Mouse (Mus musculus): ENCODE measurements around the gene Lrrc28.
"Not testable (repeated sequence)": the region's sequence is repeated elsewhere in the genome, so short reads cannot be mapped to it uniquely, and the experiment has no call there.

DNA sequence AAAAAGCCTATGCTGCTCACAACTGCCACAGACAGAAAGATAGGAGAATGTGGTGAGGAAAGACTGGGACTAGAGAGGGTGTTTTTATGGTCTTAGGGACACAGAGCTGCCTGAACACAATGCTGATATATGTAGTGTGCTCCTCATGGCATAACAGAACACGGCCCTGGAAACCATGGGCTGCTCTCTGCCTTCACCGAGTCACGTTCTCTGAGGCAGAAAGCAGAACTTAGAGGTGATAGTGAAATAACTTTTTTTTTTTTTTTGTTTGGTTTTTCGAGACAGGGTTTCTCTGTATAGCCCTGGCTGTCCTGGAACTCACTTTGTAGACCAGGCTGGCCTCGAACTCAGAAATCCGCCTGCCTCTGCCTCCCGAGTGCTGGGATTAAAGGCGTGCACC is 121.0 kb downstream of the Lrrc28 start:
- not testable (repeated sequence) for TF ChIP-seq TAL1 (conservative IDR thresholded peaks at IDR 0.05; ENCODE audit: low read depth, low read length); CTCF (IDR thresholded peaks at IDR 0.05; ENCODE audit: low read depth, low read length); GATA2 (IDR thresholded peaks at IDR 0.05; ENCODE audit: borderline replicate concordance, low read depth, low read length); POLR2AphosphoS5 (IDR thresholded peaks at IDR 0.05; ENCODE audit: insufficient replicate concordance, low read depth, low read length); GATA1 (IDR thresholded peaks at IDR 0.05; ENCODE audit: borderline replicate concordance, low read length)
